Mouse (Mus musculus): ENCODE measurements around the gene Ceacam10. TPM values are rescaled to one million over a fixed set of nuclear protein-coding genes. Genes with fewer than 3 reads are reported as not detected.

Gene Ceacam10
- polyA plus RNA-seq (2012; rRNA removed): 0.06 TPM in 1 of 2 replicates, not detected in the other

DNA sequence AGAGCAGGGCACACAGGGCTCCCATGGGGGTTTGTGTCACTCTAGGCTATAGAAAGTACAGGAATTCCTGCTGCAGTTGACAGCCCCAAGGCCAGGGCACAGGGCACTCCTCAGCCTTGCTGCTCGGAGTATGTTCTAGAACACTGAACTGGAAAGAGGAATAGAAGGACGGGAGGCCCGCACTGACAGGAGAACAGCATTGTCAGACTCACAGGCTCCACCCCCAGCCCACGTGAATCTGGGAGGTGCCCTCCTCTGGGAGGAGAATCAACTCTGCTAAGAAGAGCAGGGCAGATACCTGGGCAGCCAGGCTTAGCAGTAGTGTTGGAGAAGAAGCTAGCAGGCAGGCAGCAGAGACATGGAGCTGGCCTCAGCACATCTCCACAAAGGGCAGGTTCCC, at the start of gene Ceacam10:
TSS of gene Ceacam10 (plus strand) at position 289 of the 400 bp plus-strand sequence.

GRCm38 (mm10) chr7:24760211-24760610, 16.8 kb upstream of the Ceacam10 start, which contains the start of gene Cd177:
Gene Cd177, minus strand, starts transcription at chr7:24760311.

Other genes starting within 250 kb of the Ceacam10 start
- 19.9 and 20.5 TPM in 2 replicates for gene Irgq, start 246.5 kb upstream of the Ceacam10 start, polyA plus RNA-seq (2012; rRNA removed)
- 0.28 TPM in 1 of 2 replicates, not detected in the other for gene Pinlyp, start 231.1 kb upstream of the Ceacam10 start, polyA plus RNA-seq (2012; rRNA removed)
- 111 and 112 TPM in 2 replicates for gene Xrcc1, start 230.9 kb upstream of the Ceacam10 start, polyA plus RNA-seq (2012; rRNA removed)
- 12.1 and 14.3 TPM in 2 replicates for gene Ethe1, start 189.7 kb upstream of the Ceacam10 start, polyA plus RNA-seq (2012; rRNA removed)
- gene Zfp575, start 189.6 kb upstream of the Ceacam10 start, polyA plus RNA-seq (2012; rRNA removed): 0.88 and 1.4 TPM in 2 replicates
- gene Phldb3, start 166.4 kb upstream of the Ceacam10 start, polyA plus RNA-seq (2012; rRNA removed): 0.40 and 0.60 TPM in 2 replicates
- 0.43 and 0.57 TPM in 2 replicates for gene Lypd3, start 140.7 kb upstream of the Ceacam10 start, polyA plus RNA-seq (2012; rRNA removed)
- not detected in 2 replicates for gene Tex101, start 100.5 kb upstream of the Ceacam10 start, polyA plus RNA-seq (2012; rRNA removed)
- not detected in 2 replicates for gene BC049730, start 68.0 kb upstream of the Ceacam10 start, polyA plus RNA-seq (2012; rRNA removed)
- gene Gm4763, start 50.3 kb upstream of the Ceacam10 start, polyA plus RNA-seq (2012; rRNA removed): not detected in 2 replicates
- 0.04 and 0.06 TPM in 2 replicates for gene Cd177, start 16.9 kb upstream of the Ceacam10 start, polyA plus RNA-seq (2012; rRNA removed)
- 8.4 and 29.0 TPM in 2 replicates for gene Gm9844, start 85.0 kb downstream of the Ceacam10 start, polyA plus RNA-seq (2012; rRNA removed)
- gene Lypd4, start 92.7 kb downstream of the Ceacam10 start, polyA plus RNA-seq (2012; rRNA removed): not detected in 2 replicates
- gene Dmrtc2, start 92.9 kb downstream of the Ceacam10 start, polyA plus RNA-seq (2012; rRNA removed): 0.06 TPM in 1 of 2 replicates, not detected in the other
- 1,130 and 1,588 TPM in 2 replicates for gene Rps19, start 107.2 kb downstream of the Ceacam10 start, polyA plus RNA-seq (2012; rRNA removed)
- gene Cd79a, start 120.2 kb downstream of the Ceacam10 start, polyA plus RNA-seq (2012; rRNA removed): 0.30 and 0.52 TPM in 2 replicates
- gene Arhgef1, start 125.7 kb downstream of the Ceacam10 start, polyA plus RNA-seq (2012; rRNA removed): 127 and 129 TPM in 2 replicates
- gene Gm4881, start 167.3 kb downstream of the Ceacam10 start, polyA plus RNA-seq (2012; rRNA removed): 2.9 and 5.5 TPM in 2 replicates
- 86.6 and 98.9 TPM in 2 replicates for gene Rabac1, start 195.5 kb downstream of the Ceacam10 start, polyA plus RNA-seq (2012; rRNA removed)
- 29.8 and 30.4 TPM in 2 replicates for gene Atp1a3, start 228.8 kb downstream of the Ceacam10 start, polyA plus RNA-seq (2012; rRNA removed)

All from central nervous system, embryonic 11.5 days (tissue).